Mouse (Mus musculus) cerebellum, adult 2 months (tissue): ENCODE measurements around the gene Atp1a3.

Experiments used
- CTCF ChIP-seq: fragments of 200-500 bp; IDR thresholded peaks from 2 replicates; pipeline ENCODE4 v1.5.1; 2011; ENCODE audit warnings: low read depth, mild to moderate bottlenecking, control low read depth, low read length, moderate library complexity, borderline replicate concordance; ENCODE audit not compliant: insufficient read depth
- POLR2A ChIP-seq: fragments of 200-500 bp; IDR thresholded peaks from 2 replicates; pipeline ENCODE4 v1.6.1; 2011; ENCODE audit warnings: low read length, control low read depth, borderline replicate concordance; ENCODE audit not compliant: insufficient read depth

GRCm38 (mm10) chr7:25007609-25008374 lies 2.0 kb upstream of the Atp1a3 start:
- no peak for TF ChIP-seq CTCF
- no peak for TF ChIP-seq POLR2A
